Mouse (Mus musculus) R1 (cell line): Measurements from ENCODE around the gene Gmppb.

Source experiments
- DNase-seq: peaks from one replicate; pipeline ENCODE4 v3.0.0-alpha.2; 2018; ENCODE audit warnings: low read depth, low spot score

Gmppb gene

DNA sequence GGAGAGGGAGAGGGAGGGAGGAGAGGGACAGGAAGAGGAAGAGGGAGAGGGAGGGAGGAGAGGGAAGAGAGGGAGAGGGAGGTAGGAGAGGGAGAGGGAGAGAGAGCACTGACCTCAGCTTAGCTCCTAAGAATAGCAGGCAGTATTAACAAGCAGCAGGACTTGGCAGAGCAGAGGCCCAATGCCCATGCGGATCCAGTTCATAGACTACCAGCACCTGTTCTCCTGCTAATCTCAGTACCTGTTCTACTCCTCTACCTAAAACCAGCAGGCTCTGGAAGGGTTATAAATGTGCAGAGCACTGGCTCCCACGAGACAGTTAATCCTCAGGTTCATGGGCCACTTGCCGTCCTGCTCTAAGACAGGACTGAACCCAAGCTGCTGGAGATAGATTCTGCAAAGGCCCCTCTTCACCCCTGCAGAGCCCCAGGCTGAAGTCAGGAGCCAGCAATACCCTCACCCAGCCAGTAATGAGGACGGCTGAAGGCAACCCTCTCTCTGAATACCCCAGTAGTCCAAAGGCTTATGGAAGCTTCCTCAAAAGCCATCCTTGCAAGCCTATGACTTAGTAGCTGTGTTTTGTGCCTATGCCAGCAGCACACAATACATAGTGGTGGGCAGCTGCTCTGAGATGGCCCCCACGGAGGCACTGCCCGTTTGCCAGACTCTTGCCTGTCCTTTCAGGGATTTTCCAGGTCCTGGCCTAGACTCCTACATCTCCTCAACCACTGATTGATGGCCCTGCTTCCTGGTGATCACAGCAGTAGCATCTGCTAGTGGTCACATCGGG, 24.3 kb downstream of the Gmppb start:
- DNase-seq, result no peak

DNA sequence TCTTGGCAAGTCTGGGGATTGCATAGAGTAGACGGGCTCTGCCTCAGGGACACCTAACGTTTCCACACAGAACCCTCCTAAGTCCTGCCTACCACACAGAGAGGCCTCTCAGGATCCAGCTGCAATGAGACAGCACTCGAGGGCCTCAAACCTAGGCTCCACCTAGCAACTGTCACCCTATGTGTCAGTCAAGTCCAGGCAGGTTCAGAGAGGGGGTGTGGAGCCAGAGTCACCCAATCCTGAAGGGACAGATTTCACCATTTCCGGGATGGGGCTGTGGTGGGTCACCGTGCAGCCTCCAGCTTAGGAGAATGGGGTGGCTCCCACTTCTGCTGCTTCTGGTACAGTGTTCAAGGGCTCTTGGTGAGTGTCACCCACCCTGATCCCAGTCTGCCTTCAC, 31.1 kb downstream of the Gmppb start, which contains the start of gene Mst1:
Mst1 (plus strand) TSS at position 269 of the 400 bp plus-strand sequence.
- peak; percentile 27 for DNase-seq

- DNase-seq, result peak; percentile 69
Observed at GRCm38 (mm10) chr9:108082549-108082948, 33.5 kb downstream of the Gmppb start.

DNA sequence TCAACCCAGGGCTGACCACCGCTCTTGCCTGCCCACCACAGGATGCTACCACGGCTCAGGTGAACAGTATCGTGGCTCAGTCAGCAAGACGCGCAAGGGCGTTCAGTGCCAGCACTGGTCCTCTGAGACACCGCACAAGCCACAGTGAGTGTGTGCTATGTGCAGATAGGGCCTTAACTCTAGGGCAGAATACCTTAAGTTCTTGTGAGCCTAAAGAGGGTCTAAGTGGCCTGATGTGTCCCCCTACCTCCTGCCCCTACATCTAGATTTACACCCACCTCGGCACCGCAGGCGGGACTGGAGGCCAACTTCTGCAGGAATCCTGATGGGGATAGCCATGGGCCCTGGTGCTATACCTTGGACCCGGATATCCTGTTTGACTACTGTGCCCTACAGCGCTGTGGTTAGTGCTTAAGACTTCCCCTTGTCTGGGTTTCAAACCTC, 34.0 kb downstream of the Gmppb start, which contains the start of gene Rnf123:
Rnf123 (minus strand) TSS at position 359 of the 444 bp plus-strand sequence.
- no peak for DNase-seq

GRCm38 (mm10) chr9:108083561-108083960, 34.5 kb downstream of the Gmppb start:
- DNase-seq, result no peak

GRCm38 (mm10) chr9:108085261-108085660, 36.2 kb downstream of the Gmppb start:
- no peak for DNase-seq

DNA sequence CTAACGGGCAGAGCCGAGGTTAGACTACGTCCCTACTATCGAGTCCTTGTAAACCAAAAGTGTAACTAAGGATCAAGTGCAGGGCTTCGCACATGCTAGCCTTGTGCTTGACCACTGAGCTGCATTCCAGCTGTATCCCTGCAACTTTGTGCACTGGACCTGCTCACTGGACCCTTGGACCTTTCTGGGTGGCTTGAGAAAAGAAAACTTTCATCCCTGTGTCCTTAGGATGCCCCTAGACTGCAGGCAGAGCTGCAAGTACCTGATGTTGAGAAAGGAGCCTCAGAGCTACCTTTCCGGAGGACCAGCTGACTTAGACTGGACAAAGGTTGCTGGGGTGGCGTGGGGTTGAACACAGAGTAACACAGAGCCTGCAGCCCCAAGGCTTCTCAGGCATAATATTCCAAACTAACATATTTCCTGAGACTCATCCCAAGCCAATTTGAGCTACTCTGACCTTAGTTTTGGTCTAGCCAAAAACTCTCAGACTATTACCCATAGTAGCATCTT, 41.6 kb downstream of the Gmppb start:
- DNase-seq, result no peak

GRCm38 (mm10) chr9:108093586-108093985, 44.5 kb downstream of the Gmppb start:
- no peak for DNase-seq

GRCm38 (mm10) chr9:108094184-108094941, 45.3 kb downstream of the Gmppb start, which contains the start of gene Apeh:
Gene Apeh (minus strand): TSS chr9:108094606.
- peak; percentile 98 for DNase-seq

DNA sequence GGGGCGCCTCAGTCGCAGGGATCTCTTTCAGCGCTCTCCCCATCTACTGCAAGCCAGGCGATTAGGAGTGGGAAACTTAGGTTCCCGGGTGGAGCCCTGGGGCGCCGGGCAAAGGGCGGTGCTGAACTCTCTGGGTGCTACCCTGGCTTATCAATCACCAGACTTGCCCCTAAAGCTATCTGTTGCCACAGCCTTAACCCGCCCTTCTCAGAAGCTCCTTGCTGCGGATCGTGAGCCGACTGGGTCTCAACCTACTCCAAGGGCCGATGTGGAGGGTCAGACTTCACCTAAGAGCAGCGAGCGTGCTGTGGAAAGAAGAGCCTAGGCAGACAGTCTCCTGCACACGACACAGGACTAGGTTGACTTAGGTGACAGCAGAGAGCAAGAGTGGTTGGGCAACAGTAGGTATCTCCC, 46.0 kb downstream of the Gmppb start:
- no peak for DNase-seq

- DNase-seq, result peak; percentile 77
Observed at GRCm38 (mm10) chr9:108095518-108095917, 46.5 kb downstream of the Gmppb start.

- DNase-seq, result no peak
Observed at GRCm38 (mm10) chr9:108095949-108096712, 47.1 kb downstream of the Gmppb start.

- no peak for DNase-seq
Observed at GRCm38 (mm10) chr9:108099619-108100018, 50.6 kb downstream of the Gmppb start.
